Mouse (Mus musculus) heart, postnatal 0 days (tissue): ENCODE measurements around the gene Kcnmb4. TPM values are rescaled to one million over a fixed set of nuclear protein-coding genes. Genes with fewer than 3 reads are reported as not detected.

Source experiments
- ATAC-seq: fragments of 200-750 bp; cut with Nextera tagmentation; 2 replicates; pipeline ENCODE4 v1.8.0; 2017; ENCODE audit warnings: low read depth, moderate number of reproducible peaks, moderate library complexity; ENCODE audit not compliant: insufficient read depth
- DNase-seq: peaks from one replicate; pipeline ENCODE4 v3.0.0-alpha.2; 2016; ENCODE audit warnings: low spot score
- H3K27ac ChIP-seq: fragments of 300-500 bp; sonication (generic); 2 replicates; pipeline ENCODE4 v1.5.1; 2014; ENCODE audit warnings: low read depth, mild to moderate bottlenecking
- H3K27me3 ChIP-seq: fragments of 300-500 bp; sonication (generic); 2 replicates; pipeline ENCODE4 v1.6.1; 2014; ENCODE audit warnings: low read length, mixed read lengths; ENCODE audit not compliant: control insufficient read depth, insufficient read depth
- H3K36me3 ChIP-seq: fragments of 300-500 bp; sonication (generic); replicated peaks from 2 replicates; pipeline ENCODE4 v1.6.1; 2014; ENCODE audit warnings: low read length, mixed read lengths; ENCODE audit not compliant: control insufficient read depth, insufficient read depth
- H3K4me1 ChIP-seq: fragments of 300-500 bp; sonication (generic); 2 replicates; pipeline ENCODE4 v1.6.1; 2014; ENCODE audit warnings: antibody characterized with exemption; ENCODE audit not compliant: control insufficient read depth, insufficient read depth
- H3K4me2 ChIP-seq: fragments of 300-500 bp; sonication (generic); 2 replicates; pipeline ENCODE4 v1.6.1; 2014; ENCODE audit warnings: low read depth, mild to moderate bottlenecking, low read length, moderate library complexity
- H3K4me3 ChIP-seq: fragments of 300-500 bp; sonication (generic); 2 replicates; pipeline ENCODE4 v1.5.1; 2014; ENCODE audit warnings: low read depth, low read length
- H3K9ac ChIP-seq: fragments of 300-500 bp; sonication (generic); replicated peaks from 2 replicates; pipeline ENCODE4 v1.6.1; 2014; ENCODE audit warnings: low read depth, low read length, mixed read lengths
- H3K9me3 ChIP-seq: fragments of 300-500 bp; sonication (generic); replicated peaks from 2 replicates; pipeline ENCODE4 v1.6.1; 2016; ENCODE audit warnings: low read length; ENCODE audit not compliant: control insufficient read depth
- CTCF ChIP-seq: IDR thresholded peaks from 2 replicates; pipeline ENCODE4 v1.5.1; 2016; ENCODE audit warnings: antibody characterized with exemption, control low read depth, low read depth
- EP300 ChIP-seq: IDR thresholded peaks from 2 replicates; pipeline ENCODE4 v1.6.1; 2016; ENCODE audit warnings: antibody characterized with exemption, low read depth
- WGBS: fragments of 180-500 bp; shearing (Covaris S2); extraction: QIAGEN DNeasy Blood & Tissue Kit; methylation state at CpG from one replicate; pipeline ENCODE4 v1.1.7; 2014; 5-methylcytosine and 5-hydroxymethylcytosine counted together
- polyA plus RNA-seq: library from polyadenylated mRNA; unstranded; fragments of >200 nt; fragmentation: Nextera tagmentation; extraction: Ambion mirVana; gene quantifications from 2 replicates; pipeline ENCODE4 v1.2.1, GENCODE M21; 2015
- total RNA-seq: library from RNA; depleted of rRNA; stranded (reverse); fragments of >200 nt; gene quantifications from 2 replicates; pipeline ENCODE4 v1.2.3, GENCODE M21; 2014; ENCODE audit warnings: low replicate concordance

Kcnmb4 gene
- total and polyA plus RNA-seq, 2 experiments from 2014 or later: 1.00 to 14.5 TPM

GRCm38 (mm10) chr10:116426176-116426575 lies 47.5 kb downstream of the Kcnmb4 start:
- Histone ChIP-seq H3K4me2 (no peak overlapping the region), H3K4me3 (no peak overlapping the region), H3K9ac (no peak overlapping the region), H3K36me3 (no peaks in the 10 kb centered on the region), H3K27ac (no peak overlapping the region), H3K27me3 (no peaks in the 10 kb centered on the region), H3K4me1 (no peaks in the 10 kb centered on the region), H3K9me3 (0 out of 2 replicates have a peak, but pooled peaks cover 3% of the 10 kb centered on the region)
- ATAC-seq (no peak), DNase-seq (no peak)
- 60% methylated on average over 7 of the region's 7 CpGs for WGBS
- no peak for TF ChIP-seq CTCF
- TF ChIP-seq EP300: no peak

GRCm38 (mm10) chr10:116424921-116425320 lies 48.8 kb downstream of the Kcnmb4 start:
- no peak overlapping the region for H3K9ac ChIP-seq

GRCm38 (mm10) chr10:116422551-116422950 lies 51.1 kb downstream of the Kcnmb4 start:
- 67% methylated on average over 2 of the region's 2 CpGs for WGBS

More at GRCm38 (mm10) chr10:116424921-116425320, 48.8 kb downstream of the Kcnmb4 start:
- Histone ChIP-seq H3K36me3 (no peaks in the 10 kb centered on the region), H3K9me3 (0 out of 2 replicates have a peak, but pooled peaks cover 3% of the 10 kb centered on the region), H3K4me2 (no peak overlapping the region), H3K4me1 (no peaks in the 10 kb centered on the region), H3K27me3 (no peaks in the 10 kb centered on the region), H3K27ac (no peak overlapping the region), H3K4me3 (no peak overlapping the region)
- TF ChIP-seq EP300 (no peak), CTCF (no peak)
- DNase-seq (no peak), ATAC-seq (no peak)
- 80% methylated on average over 6 of the region's 6 CpGs for WGBS

GRCm38 (mm10) chr10:116420976-116421375 lies 52.7 kb downstream of the Kcnmb4 start:
- H3K9ac ChIP-seq: no peak overlapping the region
- TF ChIP-seq EP300 (no peak), CTCF (no peak)
- H3K4me3 ChIP-seq: no peak overlapping the region
- no peaks in the 10 kb centered on the region for H3K4me1 ChIP-seq
- no peak overlapping the region for H3K27ac ChIP-seq
- 80% methylated on average over 6 of the region's 6 CpGs for WGBS
- ATAC-seq (no peak), DNase-seq (no peak)
- H3K27me3 ChIP-seq: no peaks in the 10 kb centered on the region
- H3K4me2 ChIP-seq: no peak overlapping the region
- H3K36me3 ChIP-seq: no peaks in the 10 kb centered on the region
- 0 out of 2 replicates have a peak, but pooled peaks cover 3% of the 10 kb centered on the region for H3K9me3 ChIP-seq

More at GRCm38 (mm10) chr10:116422551-116422950, 51.1 kb downstream of the Kcnmb4 start:
- DNase-seq (no peak), ATAC-seq (no peak)
- no peak overlapping the region for H3K27ac ChIP-seq
- no peak overlapping the region for H3K9ac ChIP-seq
- no peaks in the 10 kb centered on the region for H3K36me3 ChIP-seq
- H3K4me3 ChIP-seq: no peak overlapping the region
- no peak overlapping the region for H3K4me2 ChIP-seq
- H3K4me1 ChIP-seq: no peaks in the 10 kb centered on the region
- TF ChIP-seq EP300 (no peak), CTCF (no peak)
- H3K27me3 ChIP-seq: no peaks in the 10 kb centered on the region
- H3K9me3 ChIP-seq: 0 out of 2 replicates have a peak, but pooled peaks cover 3% of the 10 kb centered on the region

GRCm38 (mm10) chr10:116418121-116418726 lies 55.5 kb downstream of the Kcnmb4 start:
- H3K27me3 ChIP-seq: no peaks in the 10 kb centered on the region
- H3K4me1 ChIP-seq: no peaks in the 10 kb centered on the region
- 64% methylated on average over 24 of the region's 24 CpGs for WGBS
- H3K4me2 ChIP-seq: no peak overlapping the region
- H3K27ac ChIP-seq: no peak overlapping the region
- TF ChIP-seq EP300 (no peak), CTCF (0 out of 2 replicates have a peak, but pooled peaks have one; percentile 12)
- no peak for DNase-seq
- no peaks in the 10 kb centered on the region for H3K36me3 ChIP-seq
- H3K9me3 ChIP-seq: no peaks in the 10 kb centered on the region
- H3K9ac ChIP-seq: no peak overlapping the region
- ATAC-seq: no peak
- H3K4me3 ChIP-seq: no peak overlapping the region

- Histone ChIP-seq H3K4me1 (no peaks in the 10 kb centered on the region), H3K27ac (no peak overlapping the region), H3K4me2 (no peak overlapping the region), H3K4me3 (no peak overlapping the region), H3K9me3 (no peaks in the 10 kb centered on the region), H3K36me3 (no peaks in the 10 kb centered on the region), H3K27me3 (no peaks in the 10 kb centered on the region), H3K9ac (no peak overlapping the region)
- no peak for ATAC-seq
- 47% methylated on average over 5 of the region's 5 CpGs for WGBS
- DNase-seq: no peak
- TF ChIP-seq EP300: no peak
- no peak for TF ChIP-seq CTCF
These were observed 57.0 kb downstream of the Kcnmb4 start for GRCm38 (mm10) chr10:116416726-116417125.
